Mouse (Mus musculus): Measurements from ENCODE around the gene Klk11.

DNA sequence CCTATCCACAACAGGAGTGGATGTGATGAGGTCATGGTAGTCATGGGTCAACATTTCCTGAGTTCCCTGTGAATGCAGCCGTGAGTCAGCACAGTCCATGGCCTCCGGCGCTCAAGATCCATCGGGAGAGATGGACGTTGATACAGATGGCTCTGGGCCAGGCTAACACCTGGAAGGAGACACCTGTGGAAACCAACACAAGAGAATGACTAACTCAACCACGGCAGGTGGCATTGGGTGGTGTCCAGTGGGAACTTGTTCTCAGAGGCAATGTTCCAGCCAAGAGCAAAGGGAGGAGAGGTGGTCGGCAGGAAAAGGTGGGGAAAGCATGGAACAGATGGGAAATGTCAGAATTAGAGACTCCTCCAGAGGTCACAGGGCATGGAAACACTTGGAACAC lies 47.2 kb downstream of the Klk11 start:
- TF ChIP-seq POLR2A (IDR thresholded peaks at IDR 0.05; ENCODE audit: control insufficient read depth in 1 of 2, insufficient read depth in 1 of 2, low read depth in 1 of 2, low read length in 2 of 2, poor library complexity in 1 of 2) (no peak), GATA1 (IDR thresholded peaks at IDR 0.05; ENCODE audit: low read depth, low read length) (no peak), POLR2AphosphoS2 (IDR thresholded peaks at IDR 0.05; ENCODE audit: low read length) (no peak), EP300 (IDR thresholded peaks at IDR 0.05; ENCODE audit: low read depth in 1 of 2, low read length in 2 of 2) (no peak), CTCF (IDR thresholded peaks at IDR 0.05 in 2 of 3, conservative IDR thresholded peaks at IDR 0.05 in 1 of 3; ENCODE audit: control insufficient read depth in 1 of 3, insufficient read depth in 1 of 3, low read depth in 2 of 3, low read length in 3 of 3, poor library complexity in 1 of 3, severe bottlenecking in 1 of 3) (no peak), ZKSCAN1 (IDR thresholded peaks at IDR 0.05; ENCODE audit: low read depth, low read length) (no peak), ETS1 (IDR thresholded peaks at IDR 0.05; ENCODE audit: low read depth, low read length) (no peak), BHLHE40 (IDR thresholded peaks at IDR 0.05; ENCODE audit: borderline replicate concordance, low read depth, low read length) (no peak), MAX (IDR thresholded peaks at IDR 0.05; ENCODE audit: low read length) (no peak), MAFK (IDR thresholded peaks at IDR 0.05; ENCODE audit: borderline replicate concordance, low read depth, low read length) (no peak), ZNF384 (IDR thresholded peaks at IDR 0.05; ENCODE audit: low read depth, low read length) (no peak), TAL1 (IDR thresholded peaks at IDR 0.05; ENCODE audit: low read length) (no peak), MXI1 (IDR thresholded peaks at IDR 0.05; ENCODE audit: low read depth, low read length) (no peak)
